Mouse (Mus musculus) heart, embryonic 16.5 days (tissue): ENCODE measurements around the gene Gm20388. TPM values are rescaled to one million over a fixed set of nuclear protein-coding genes. Genes with fewer than 3 reads are reported as not detected.
"Not testable (repeated sequence)": the region's sequence is repeated elsewhere in the genome, so short reads cannot be mapped to it uniquely, and the experiment has no call there.

Experiments
- ATAC-seq: fragments of 200-750 bp; cut with Nextera tagmentation; replicated peaks from 2 replicates; pipeline ENCODE4 v1.8.0; 2017; ENCODE audit warnings: moderate number of reproducible peaks; ENCODE audit not compliant: insufficient read depth, low FRiP score; ENCODE audit errors: extremely low read depth
- H3K27ac ChIP-seq: fragments of 300-500 bp; sonication (generic); 2 replicates; pipeline ENCODE4 v1.5.1; 2014; ENCODE audit warnings: mild to moderate bottlenecking, low read length, control low read depth, moderate library complexity
- H3K27me3 ChIP-seq: fragments of 300-500 bp; sonication (generic); 2 replicates; pipeline ENCODE4 v1.6.1; 2014; ENCODE audit warnings: low read length, mixed read lengths; ENCODE audit not compliant: control insufficient read depth, insufficient read depth
- H3K36me3 ChIP-seq: fragments of 300-500 bp; sonication (generic); 2 replicates; pipeline ENCODE4 v1.6.1; 2014; ENCODE audit not compliant: control insufficient read depth, insufficient read depth
- H3K4me1 ChIP-seq: fragments of 300-500 bp; sonication (generic); 2 replicates; pipeline ENCODE4 v1.6.1; 2014; ENCODE audit warnings: low read length, mixed read lengths; ENCODE audit not compliant: control insufficient read depth, insufficient read depth
- H3K4me2 ChIP-seq: fragments of 300-500 bp; sonication (generic); 2 replicates; pipeline ENCODE4 v1.6.1; 2014; ENCODE audit warnings: low read depth, mild to moderate bottlenecking, control low read depth, low read length
- H3K4me3 ChIP-seq: fragments of 300-500 bp; sonication (generic); 2 replicates; pipeline ENCODE4 v1.5.1; 2014; ENCODE audit warnings: mild to moderate bottlenecking, control low read depth, low read length
- H3K9ac ChIP-seq: fragments of 300-500 bp; sonication (generic); 2 replicates; pipeline ENCODE4 v1.6.1; 2014; ENCODE audit warnings: low read length, control low read depth
- H3K9me3 ChIP-seq: fragments of 300-500 bp; sonication (generic); replicated peaks from 2 replicates; pipeline ENCODE4 v1.6.1; 2016; ENCODE audit warnings: low read length; ENCODE audit not compliant: control insufficient read depth
- WGBS: fragments of 180-500 bp; shearing (Covaris S2); extraction: QIAGEN DNeasy Blood & Tissue Kit; methylation state at CpG from one replicate; pipeline ENCODE4 v1.1.7; 2014; 5-methylcytosine and 5-hydroxymethylcytosine counted together
- polyA plus RNA-seq: library from polyadenylated mRNA; unstranded; fragments of >200 nt; fragmentation: Nextera tagmentation; extraction: Ambion mirVana; gene quantifications from 2 replicates; pipeline ENCODE4 v1.2.1, GENCODE M21; 2015

Gm20388 gene
- polyA plus RNA-seq, 1 experiment from 2014 or later: 4.5 TPM

DNA sequence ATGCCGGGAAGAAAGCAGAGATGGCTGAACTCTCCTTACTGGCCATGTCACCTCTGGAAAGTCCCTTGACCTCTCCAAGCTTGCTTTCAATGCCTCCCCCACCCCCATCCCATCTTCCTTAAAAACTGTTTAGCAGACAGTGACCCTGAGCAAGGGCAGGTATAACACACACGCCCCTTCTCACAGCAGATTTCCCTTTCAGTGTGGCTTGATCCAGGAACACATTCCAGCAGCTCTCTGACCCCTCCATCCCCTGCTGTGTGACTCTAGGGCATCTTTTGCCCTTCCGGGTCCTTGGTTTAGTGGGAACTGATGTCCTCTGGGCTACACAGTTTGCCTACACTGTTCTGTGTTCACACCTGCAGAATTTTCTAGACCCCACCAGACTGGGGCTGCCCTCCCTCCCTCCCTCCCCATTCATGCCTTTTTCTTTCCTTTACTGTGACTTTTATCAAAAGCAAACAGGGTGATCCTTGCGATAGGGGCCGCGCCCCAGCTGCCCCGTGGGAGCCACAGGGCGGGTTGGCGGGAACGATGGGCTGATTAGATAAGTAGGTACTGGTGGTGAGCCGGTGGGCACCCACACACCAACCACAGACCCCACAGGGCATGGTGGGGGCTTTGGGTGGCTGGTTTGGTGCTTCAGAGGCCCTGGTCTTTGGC lies 2408.5 kb downstream of the Gm20388 start:
- 0 out of 2 replicates have a peak, but pooled peaks cover 4% of the 10 kb centered on the region for H3K36me3 ChIP-seq
- H3K4me2 ChIP-seq: no peak overlapping the region
- WGBS: 62% methylated on average over 11 of the region's 11 CpGs
- H3K27ac ChIP-seq: no peak overlapping the region
- no peak overlapping the region for H3K4me3 ChIP-seq
- no peaks in the 10 kb centered on the region for H3K27me3 ChIP-seq
- peaks cover 65% of the 10 kb centered on the region for H3K4me1 ChIP-seq
- ATAC-seq: no peak
- H3K9ac ChIP-seq: no peak overlapping the region
- H3K9me3 ChIP-seq: no peaks in the 10 kb centered on the region

DNA sequence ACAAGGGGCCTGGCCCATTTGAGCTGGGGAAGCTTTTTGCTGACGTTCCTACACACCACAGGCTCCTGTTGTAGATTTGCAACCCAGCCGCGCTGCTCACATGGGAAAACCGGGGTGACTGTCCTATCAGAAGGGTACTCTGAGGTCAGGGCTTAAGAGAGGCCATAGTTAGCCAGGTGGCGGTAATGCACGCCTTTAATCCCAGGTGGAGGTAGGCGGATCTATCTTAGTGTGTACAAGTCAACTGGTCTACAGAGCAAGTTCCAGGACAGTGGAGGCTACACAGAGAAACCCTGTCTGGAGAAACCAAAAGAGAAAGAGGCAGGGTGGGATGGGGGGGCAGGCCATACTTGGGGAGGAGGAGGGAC lies 2409.1 kb downstream of the Gm20388 start:
- peaks cover 2% of the 10 kb centered on the region; the same call in 1 of the 2 replicates for H3K36me3 ChIP-seq
- ATAC-seq: no peak
- 75% methylated on average over 7 of the region's 7 CpGs for WGBS
- H3K4me1 ChIP-seq: peaks cover 65% of the 10 kb centered on the region
- H3K9me3 ChIP-seq: no peaks in the 10 kb centered on the region
- H3K9ac ChIP-seq: no peak overlapping the region
- no peak overlapping the region for H3K4me3 ChIP-seq
- no peak overlapping the region for H3K4me2 ChIP-seq
- no peak overlapping the region for H3K27ac ChIP-seq
- no peaks in the 10 kb centered on the region for H3K27me3 ChIP-seq

DNA sequence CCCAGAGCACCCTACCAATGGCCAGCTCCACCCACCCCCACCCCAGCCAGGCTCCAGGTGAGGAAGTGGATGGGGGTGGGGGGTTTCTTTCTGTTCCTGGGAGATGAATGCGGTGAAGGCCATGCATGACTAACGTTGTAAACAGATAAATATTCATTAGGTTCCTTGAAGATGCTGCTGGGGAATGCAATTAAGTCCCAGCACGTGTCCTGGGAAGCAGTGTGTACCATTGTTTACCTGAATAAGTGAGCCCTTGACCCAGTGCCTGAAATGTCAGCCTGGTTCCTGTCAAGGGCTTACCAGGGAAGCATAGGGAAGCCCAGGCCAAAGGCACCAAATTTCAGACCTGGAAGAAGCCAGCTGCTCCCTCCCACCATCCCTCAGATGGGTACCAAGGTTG lies 2409.9 kb downstream of the Gm20388 start:
- no peaks in the 10 kb centered on the region for H3K9me3 ChIP-seq
- no peak overlapping the region for H3K4me2 ChIP-seq
- peaks cover 66% of the 10 kb centered on the region for H3K4me1 ChIP-seq
- peaks cover 2% of the 10 kb centered on the region; the same call in 1 of the 2 replicates for H3K36me3 ChIP-seq
- H3K9ac ChIP-seq: no peak overlapping the region
- no peak overlapping the region for H3K4me3 ChIP-seq
- H3K27me3 ChIP-seq: no peaks in the 10 kb centered on the region
- H3K27ac ChIP-seq: no peak overlapping the region
- ATAC-seq: no peak
- WGBS: 55% methylated on average over 3 of the region's 3 CpGs

DNA sequence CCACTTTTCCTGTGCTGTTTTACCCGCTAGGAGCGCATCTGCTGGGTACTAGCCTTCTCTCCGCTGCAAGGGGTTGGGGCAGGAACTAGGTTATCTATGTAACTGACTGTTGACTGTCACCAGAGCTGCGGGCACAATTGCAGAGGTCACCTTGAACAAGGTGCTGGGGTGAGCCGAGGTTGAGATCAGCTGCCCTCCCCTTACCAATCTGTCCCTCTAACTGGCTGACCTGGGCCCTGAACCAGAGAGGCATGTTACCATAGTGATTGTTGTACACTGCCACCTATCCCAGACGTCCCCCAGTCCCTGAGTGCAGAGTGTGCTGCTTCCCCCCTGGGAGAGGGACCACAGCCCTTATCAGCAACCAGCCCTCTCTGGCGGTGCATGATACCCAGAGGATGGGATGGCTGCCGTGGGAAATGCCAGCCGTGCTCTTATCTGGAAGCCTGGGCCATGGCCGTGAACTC lies 2410.8 kb downstream of the Gm20388 start:
- no peak overlapping the region for H3K4me2 ChIP-seq
- H3K9me3 ChIP-seq: no peaks in the 10 kb centered on the region
- H3K4me3 ChIP-seq: no peak overlapping the region
- H3K4me1 ChIP-seq: peaks cover 66% of the 10 kb centered on the region
- WGBS: 24% methylated on average over 10 of the region's 10 CpGs
- H3K27ac ChIP-seq: peak overlapping the region; percentile 57
- ATAC-seq: no peak
- H3K27me3 ChIP-seq: no peaks in the 10 kb centered on the region
- peaks cover 2% of the 10 kb centered on the region; the same call in 1 of the 2 replicates for H3K36me3 ChIP-seq
- 0 out of 2 replicates have a peak overlapping the region, but pooled peaks have one; percentile 4 for H3K9ac ChIP-seq

DNA sequence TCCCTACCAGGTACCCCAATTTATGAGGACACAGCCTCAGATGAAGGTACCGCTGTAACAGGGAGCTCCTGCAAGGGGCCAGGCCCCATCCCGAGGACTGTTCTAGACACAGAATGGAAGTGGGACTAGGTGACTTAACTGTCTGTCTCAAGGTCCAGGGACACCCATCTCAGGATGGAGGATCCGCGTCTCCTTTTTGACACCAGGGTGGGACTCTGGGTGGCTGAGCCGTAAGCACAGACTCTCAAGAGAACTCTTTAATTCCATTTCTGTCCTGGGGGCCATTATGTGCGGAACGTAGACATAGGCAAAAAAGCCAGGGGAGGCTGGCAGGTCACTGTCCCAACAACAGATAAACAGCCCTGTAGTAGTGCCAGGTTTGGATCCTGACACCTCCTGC lies 2411.5 kb downstream of the Gm20388 start:
- Histone ChIP-seq H3K27me3 (no peaks in the 10 kb centered on the region), H3K9ac (no peak overlapping the region), H3K4me3 (no peak overlapping the region), H3K36me3 (peaks cover 2% of the 10 kb centered on the region; the same call in 1 of the 2 replicates), H3K27ac (peak overlapping the region; percentile 57), H3K9me3 (no peaks in the 10 kb centered on the region), H3K4me2 (no peak overlapping the region), H3K4me1 (peaks cover 66% of the 10 kb centered on the region)
- no peak for ATAC-seq
- WGBS: 84% methylated on average over 7 of the region's 7 CpGs

DNA sequence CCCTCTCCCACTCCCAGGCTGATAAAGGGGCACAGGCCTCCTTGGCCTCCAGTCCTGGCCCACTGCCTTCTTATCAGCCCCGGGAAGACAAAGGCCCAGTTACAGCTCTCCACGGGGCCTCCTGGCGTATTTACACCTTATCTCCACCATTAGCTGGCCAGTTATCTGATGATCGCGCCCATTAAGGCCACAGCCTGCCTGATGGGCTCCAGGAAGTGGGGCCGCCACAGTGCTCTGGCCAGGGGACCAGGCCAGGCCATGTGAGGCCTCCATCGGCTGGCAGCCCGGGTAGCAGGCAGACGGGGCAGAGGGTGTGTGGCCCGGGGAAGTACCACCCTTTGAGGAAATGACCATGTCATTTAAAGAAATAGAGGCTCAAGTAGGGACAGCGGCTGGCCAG lies 2412.2 kb downstream of the Gm20388 start:
- no peaks in the 10 kb centered on the region; the same call in 1 of the 2 replicates for H3K36me3 ChIP-seq
- no peak overlapping the region for H3K4me3 ChIP-seq
- no peaks in the 10 kb centered on the region for H3K27me3 ChIP-seq
- H3K27ac ChIP-seq: peak overlapping the region; percentile 57
- H3K4me2 ChIP-seq: no peak overlapping the region
- WGBS: 26% methylated on average over 11 of the region's 11 CpGs
- H3K9me3 ChIP-seq: no peaks in the 10 kb centered on the region
- peak; percentile 29 for ATAC-seq
- peak overlapping the region; percentile 24 for H3K9ac ChIP-seq
- peaks cover 64% of the 10 kb centered on the region for H3K4me1 ChIP-seq

DNA sequence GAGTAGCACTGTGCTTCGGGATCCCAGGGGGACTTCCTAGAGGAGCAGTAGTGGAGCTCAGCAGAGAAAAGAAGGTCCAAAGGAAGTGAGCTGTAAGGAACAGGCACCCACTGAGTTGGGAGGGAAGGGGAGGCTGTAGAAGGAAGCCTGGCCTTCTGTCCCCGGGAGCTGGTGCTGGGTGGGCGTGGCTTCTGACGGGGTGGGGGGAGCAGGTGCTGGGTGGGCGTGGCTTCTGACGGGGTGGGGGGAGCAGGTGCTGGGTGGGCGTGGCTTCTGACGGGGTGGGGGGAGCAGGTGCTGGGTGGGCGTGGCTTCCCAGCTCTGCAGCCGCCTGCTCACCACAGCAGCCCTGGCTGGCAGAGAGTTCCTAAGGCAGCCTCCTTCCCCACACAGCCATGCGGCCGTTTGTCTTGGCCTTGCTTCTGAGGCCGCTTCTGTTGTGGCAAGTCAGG lies 2413.3 kb downstream of the Gm20388 start:
- H3K27me3 ChIP-seq, H3K36me3 ChIP-seq, H3K4me2 ChIP-seq, H3K9me3 ChIP-seq, H3K4me3 ChIP-seq: not testable (repeated sequence)
- Histone ChIP-seq H3K9ac (peak overlapping the region; percentile 44; the same call in 1 of the 2 replicates), H3K27ac (peak overlapping the region; percentile 67), H3K4me1 (peaks cover 60% of the 10 kb centered on the region)
- 19% methylated on average over 10 of the region's 13 CpGs for WGBS
- ATAC-seq: peak; percentile 32; the same call in 1 of the 2 replicates

DNA sequence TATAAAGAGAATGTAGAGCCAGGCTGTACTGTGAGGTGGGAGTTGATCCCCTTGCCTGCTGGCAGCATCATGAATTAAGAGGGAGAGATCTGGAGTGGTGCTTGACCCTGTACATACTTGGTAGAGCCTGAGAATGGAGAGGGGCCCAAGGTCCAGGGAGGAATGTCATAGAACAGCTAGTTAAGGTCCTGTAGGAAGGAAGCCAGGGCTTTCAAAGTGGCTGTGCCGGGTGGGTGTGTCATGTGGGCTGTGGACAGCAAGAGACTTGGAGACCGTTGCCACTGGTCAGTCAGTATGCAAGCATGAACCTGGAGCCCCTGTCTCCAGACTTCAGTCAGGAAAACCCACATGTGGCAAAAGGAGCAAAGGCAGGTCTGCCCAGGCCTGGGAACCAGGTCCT lies 2414.6 kb downstream of the Gm20388 start:
- peak overlapping the region; percentile 67 for H3K27ac ChIP-seq
- H3K27me3 ChIP-seq: no peaks in the 10 kb centered on the region
- H3K9ac ChIP-seq: peak overlapping the region; percentile 44; the same call in 1 of the 2 replicates
- H3K36me3 ChIP-seq: no peaks in the 10 kb centered on the region; the same call in 1 of the 2 replicates
- H3K9me3 ChIP-seq: no peaks in the 10 kb centered on the region
- H3K4me3 ChIP-seq: no peak overlapping the region
- 26% methylated on average over 2 of the region's 2 CpGs for WGBS
- H3K4me2 ChIP-seq: no peak overlapping the region
- ATAC-seq: no peak
- H3K4me1 ChIP-seq: peaks cover 71% of the 10 kb centered on the region

DNA sequence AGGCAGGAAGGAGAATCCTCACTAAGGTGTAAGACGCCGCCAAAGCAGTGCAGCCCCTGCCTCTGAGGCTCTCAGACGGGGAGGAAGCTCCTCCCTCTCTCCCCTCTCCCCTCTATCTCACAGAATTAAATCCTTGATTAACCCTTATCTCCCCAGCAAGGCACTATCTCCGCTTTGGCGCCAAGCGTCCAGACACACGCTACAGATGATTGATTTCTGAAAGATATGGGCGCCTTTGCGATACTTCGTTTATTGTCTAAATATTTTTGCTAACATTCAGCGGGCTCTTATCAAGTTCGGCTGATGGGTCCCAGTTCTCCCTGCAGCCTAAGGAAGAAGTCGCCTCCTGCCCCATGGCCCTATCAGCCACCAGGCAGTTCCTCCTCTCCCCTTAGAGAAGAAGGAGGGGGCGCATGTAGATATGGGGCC lies 2415.5 kb downstream of the Gm20388 start:
- Histone ChIP-seq H3K9ac (no peak overlapping the region), H3K4me2 (no peak overlapping the region), H3K4me1 (peaks cover 72% of the 10 kb centered on the region), H3K27ac (peak overlapping the region; percentile 3; the same call in 1 of the 2 replicates), H3K36me3 (no peaks in the 10 kb centered on the region; the same call in 1 of the 2 replicates), H3K4me3 (no peak overlapping the region), H3K9me3 (no peaks in the 10 kb centered on the region), H3K27me3 (no peaks in the 10 kb centered on the region)
- no peak for ATAC-seq
- WGBS: 40% methylated on average over 14 of the region's 14 CpGs
